In genomic region chr17:32891239-32892180, GRCm38 (mm10) we compare ENCODE assay signal across 8 mouse cellular contexts. TPM values are rescaled to one million over a fixed set of nuclear protein-coding genes. Genes with fewer than 3 reads are reported as not detected.
A peak's percentile ranks its signal among the peaks of the same experiment; 100 is the strongest.
DNase-seq lines count a peak whose midpoint lies in the region; ATAC-seq lines count a peak whose summit lies in the region.

Zfp870 (minus strand) TSS chr17:32891642.

- H3K27ac ChIP-seq in intestine, embryonic 14.5 days (ENCODE audit: low read depth), result peak within 1 kb of the TSS; percentile 88

- peak within 1 kb of the TSS; percentile 91 for H3K4me3 ChIP-seq in intestine, embryonic 14.5 days (ENCODE audit: low read depth, low read length)

- H3K27me3 ChIP-seq in intestine, embryonic 14.5 days (replicated peaks; ENCODE audit: control insufficient read depth, insufficient read depth, low read length), result no peaks in the 10 kb centered on the region

- peak; percentile 70 to 82 for DNase-seq in adrenal gland, adult 18-20 months (ENCODE audit: low spot score in 2 of 2)
- DNase-seq in embryo, embryonic 11 days, result peak; percentile 95
- DNase-seq in gastrocnemius, postnatal 25 days, result peak; percentile 88
- DNase-seq in intestine, embryonic 14.5 days (ENCODE audit: low spot score), result peak; percentile 92
- peak; percentile 91 to 96 for DNase-seq in left cerebral cortex, postnatal 14 days (ENCODE audit: low spot score in 2 of 2)
- DNase-seq in mesoderm, embryonic 11.5 days (ENCODE audit: low read depth, low spot score), result peak; percentile 95
- DNase-seq in right cerebral cortex, postnatal 36 days (ENCODE audit: low spot score in 2 of 2), result peak; percentile 75 to 86
- peak; percentile 92 for DNase-seq in yolk sac, embryonic 10.5 days (ENCODE audit: low spot score)

- peak within 1 kb of the TSS; percentile 74 for H3K9ac ChIP-seq in intestine, embryonic 14.5 days (ENCODE audit: low read length)

- H3K4me1 ChIP-seq in intestine, embryonic 14.5 days (replicated peaks; ENCODE audit: control insufficient read depth, insufficient read depth, low read length), result peaks cover 10% of the 10 kb centered on the region

- no peaks in the 10 kb centered on the region for H3K9me3 ChIP-seq in intestine, embryonic 14.5 days (ENCODE audit: control insufficient read depth, low read length)

- WGBS in intestine, embryonic 14.5 days, result 12% methylated on average over 32 of the region's 33 CpGs

- ATAC-seq in intestine, embryonic 14.5 days (replicated peaks; ENCODE audit: low FRiP score, low TSS enrichment, low read depth), result peak; percentile 98

- intact Hi-C loops in left cerebral cortex, postnatal 14 days (cut with DNase I), result no loop called here

- H3K36me3 ChIP-seq in intestine, embryonic 14.5 days (ENCODE audit: control insufficient read depth, insufficient read depth, low read length), result peaks cover 8% of the 10 kb centered on the region; the same call in 1 of the 2 replicates

- peak within 1 kb of the TSS; percentile 77 for H3K4me2 ChIP-seq in intestine, embryonic 14.5 days (ENCODE audit: low read length)

RNA-seq across cellular contexts. Expression of gene Zfp870, which starts in this region (rescaled TPM):
- total RNA-seq in adrenal gland, adult 18-20 months (2021), result 10 to 100 TPM in 1 of 2 experiments, 1 to 10 TPM in 1; 8.4 to 11.3 TPM
- total RNA-seq in gastrocnemius, postnatal 25 days (2021), result 1 to 10 TPM; 6.1 to 7.2 TPM
- 6.7 and 8.6 TPM in 2 replicates for polyA plus RNA-seq in intestine, embryonic 14.5 days (2014; fragmentation: Nextera tagmentation; extraction: Ambion mirVana)
- total RNA-seq in left cerebral cortex, postnatal 14 days (2021), result 1 to 10 TPM; 8.0 to 8.3 TPM

Comparison
In these comparisons a context has a peak if more than half of its experiments do, and no peak if none do; other contexts are left out.
1. Peak in every context shown above with its lines: DNase-seq, ATAC-seq, H3K4me3 ChIP-seq and H3K27ac ChIP-seq.